Mouse (Mus musculus): ENCODE data around the gene Sec24c.

DNA sequence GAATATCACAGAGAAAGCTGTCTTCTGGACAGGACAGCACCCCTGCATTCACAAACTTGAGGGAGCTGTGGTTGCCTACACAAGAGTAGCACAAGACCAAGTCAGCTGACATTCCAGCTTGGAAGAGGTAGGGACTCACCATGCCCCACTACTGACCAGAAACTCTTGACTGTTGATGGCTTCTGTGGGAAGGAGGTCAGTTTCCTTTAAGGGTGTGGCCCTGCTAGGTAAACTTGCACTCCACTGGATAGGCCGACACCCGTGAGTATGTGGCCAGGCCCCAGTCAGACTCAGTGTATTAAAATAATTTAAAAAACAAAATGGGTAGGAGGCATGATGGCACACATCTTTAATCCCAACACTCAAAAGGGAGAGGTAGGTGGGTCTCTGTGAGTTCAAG lies 38.6 kb upstream of the Sec24c start:
- TF ChIP-seq POLR2A (IDR thresholded peaks at IDR 0.05; ENCODE audit: insufficient read depth, low read depth, low read length) (no peak), CTCF (IDR thresholded peaks at IDR 0.05) (no peak), EP300 (IDR thresholded peaks at IDR 0.05; ENCODE audit: insufficient read depth, low read depth, low read length) (no peak)
